Mouse (Mus musculus) small intestine, adult 2 months (tissue): ENCODE data around the gene Marveld3.

ENCODE experiments used
- CTCF ChIP-seq: fragments of 200-500 bp; IDR thresholded peaks from 2 replicates; pipeline ENCODE4 v1.5.1; 2012; ENCODE audit warnings: low read depth, mild to moderate bottlenecking, control low read depth, inconsistent platforms, low read length, moderate library complexity, mixed read lengths; ENCODE audit not compliant: insufficient replicate concordance, insufficient read length; ENCODE audit errors: extremely low read depth
- POLR2A ChIP-seq: fragments of 200-500 bp; IDR thresholded peaks from 2 replicates; pipeline ENCODE4 v1.6.1; 2012; ENCODE audit warnings: low read depth, mild to moderate bottlenecking, control low read depth, inconsistent platforms, low read length, moderate library complexity

DNA sequence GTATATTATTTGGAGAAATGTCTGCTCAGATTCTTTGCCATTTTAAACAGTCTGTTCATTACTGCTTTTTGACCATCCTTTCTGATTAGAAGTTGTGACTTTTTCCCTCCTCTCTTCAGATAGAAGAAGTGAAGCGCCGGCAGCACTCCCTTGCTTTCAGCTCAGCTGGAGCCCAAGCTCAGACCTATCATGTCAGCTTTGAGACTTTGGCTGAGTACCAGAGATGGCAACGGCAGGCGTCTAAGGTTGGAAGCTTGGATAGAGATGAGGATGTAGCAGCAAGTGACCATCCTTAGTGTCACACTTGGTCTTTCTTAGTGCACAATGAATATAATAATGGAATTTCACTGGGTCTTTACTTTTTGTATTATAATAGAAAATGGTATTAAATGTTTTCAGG lies 54.6 kb downstream of the Marveld3 start:
- no peak for TF ChIP-seq CTCF
- TF ChIP-seq POLR2A, result no peak
